Comparison of ENCODE assay signal across 8 mouse cellular contexts in the genomic region with DNA sequence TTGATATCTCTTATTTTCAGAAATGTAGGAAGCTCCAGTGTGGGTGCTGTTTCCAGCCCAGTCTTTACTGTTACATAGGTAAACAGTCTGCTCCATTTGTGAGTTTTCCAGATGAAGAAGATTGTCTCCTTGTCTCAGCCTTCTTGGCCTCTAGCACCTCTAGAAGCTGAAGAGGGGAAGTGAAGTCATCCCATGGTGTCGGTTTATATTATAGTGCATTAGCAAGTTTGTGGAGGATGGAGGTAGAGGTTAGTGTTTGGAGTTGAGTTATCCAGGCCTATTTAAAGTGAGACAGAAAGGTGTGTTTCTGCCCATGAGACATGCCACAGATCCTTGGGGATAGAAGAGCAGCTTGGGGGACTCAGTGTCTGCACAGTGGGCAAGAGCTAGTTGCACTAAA. TPM values are rescaled to one million over a fixed set of nuclear protein-coding genes. Genes with fewer than 3 reads are reported as not detected.
DNase-seq lines count a peak whose midpoint lies in the region; ATAC-seq and TF ChIP-seq lines count a peak whose summit lies in the region.

No protein-coding gene starts in this region.

- H3K36me3 ChIP-seq in heart, embryonic 12.5 days, result peaks cover 14% of the 10 kb centered on the region
- peaks cover 39% of the 10 kb centered on the region for H3K36me3 ChIP-seq in ES-Bruce4 (ENCODE audit: control insufficient read depth, insufficient read depth, low read length, poor library complexity, severe bottlenecking)
- no peaks in the 10 kb centered on the region for H3K36me3 ChIP-seq in hindbrain, embryonic 11.5 days (ENCODE audit: control insufficient read depth, insufficient read depth, low read length)
- peaks cover 32% of the 10 kb centered on the region for H3K36me3 ChIP-seq in midbrain, embryonic 10.5 days

- 9% methylated on average over 1 of the region's 1 CpGs for WGBS in heart, embryonic 12.5 days
- 24% methylated on average over 1 of the region's 1 CpGs for WGBS in hindbrain, embryonic 11.5 days
- WGBS in midbrain, embryonic 10.5 days, result 39% methylated on average over 1 of the region's 1 CpGs

- ATAC-seq in heart, embryonic 12.5 days (ENCODE audit: insufficient number of reproducible peaks, low FRiP score), result no peak
- no peak for ATAC-seq in hindbrain, embryonic 11.5 days (ENCODE audit: low FRiP score)

- H3K4me1 ChIP-seq in heart, embryonic 12.5 days (replicated peaks), result peaks cover 17% of the 10 kb centered on the region
- H3K4me1 ChIP-seq in ES-Bruce4 (ENCODE audit: control insufficient read depth, insufficient read depth, low read length), result no peaks in the 10 kb centered on the region
- H3K4me1 ChIP-seq in hindbrain, embryonic 11.5 days (replicated peaks; ENCODE audit: control insufficient read depth, insufficient read depth, low read length), result no peaks in the 10 kb centered on the region; the same call in 1 of the 2 replicates
- peaks cover 30% of the 10 kb centered on the region for H3K4me1 ChIP-seq in midbrain, embryonic 10.5 days

- H3K27ac ChIP-seq in heart, embryonic 12.5 days (ENCODE audit: poor library complexity, severe bottlenecking), result peak overlapping the region; percentile 84
- no peak overlapping the region for H3K27ac ChIP-seq in ES-Bruce4 (ENCODE audit: insufficient read depth, low read length)
- H3K27ac ChIP-seq in hindbrain, embryonic 11.5 days (ENCODE audit: low read depth, low read length), result no peak overlapping the region
- no peak overlapping the region for H3K27ac ChIP-seq in midbrain, embryonic 10.5 days (replicated peaks)

- TF ChIP-seq EP300 in ES-Bruce4 (IDR thresholded peaks at IDR 0.05; ENCODE audit: insufficient read depth, low read depth, low read length), result no peak

- H3K9me3 ChIP-seq in heart, embryonic 12.5 days (replicated peaks), result no peaks in the 10 kb centered on the region
- H3K9me3 ChIP-seq in ES-Bruce4 (replicated peaks; ENCODE audit: control insufficient read depth, insufficient read depth, low read length, poor library complexity, severe bottlenecking), result no peaks in the 10 kb centered on the region
- no peaks in the 10 kb centered on the region for H3K9me3 ChIP-seq in hindbrain, embryonic 11.5 days (ENCODE audit: control insufficient read depth, low read length)
- H3K9me3 ChIP-seq in midbrain, embryonic 10.5 days (replicated peaks), result no peaks in the 10 kb centered on the region

- no peaks in the 10 kb centered on the region for H3K27me3 ChIP-seq in heart, embryonic 12.5 days (replicated peaks)
- H3K27me3 ChIP-seq in ES-Bruce4 (ENCODE audit: control insufficient read depth, insufficient read depth, low read length, poor library complexity, severe bottlenecking), result no peaks in the 10 kb centered on the region
- H3K27me3 ChIP-seq in hindbrain, embryonic 11.5 days (ENCODE audit: control insufficient read depth, insufficient read depth, low read length), result no peaks in the 10 kb centered on the region
- no peaks in the 10 kb centered on the region for H3K27me3 ChIP-seq in midbrain, embryonic 10.5 days (ENCODE audit: low read depth, poor library complexity, severe bottlenecking)

- H3K4me3 ChIP-seq in heart, embryonic 12.5 days, result peak overlapping the region; percentile 98
- peak overlapping the region; percentile 58 for H3K4me3 ChIP-seq in ES-Bruce4 (ENCODE audit: low read depth, low read length)
- peak overlapping the region; percentile 91 for H3K4me3 ChIP-seq in hindbrain, embryonic 11.5 days (ENCODE audit: low read depth, low read length)
- H3K4me3 ChIP-seq in midbrain, embryonic 10.5 days, result peak overlapping the region; percentile 96

- no peak for TF ChIP-seq CTCF in ES-Bruce4 (IDR thresholded peaks at IDR 0.05; ENCODE audit: low read depth, low read length)

- peak overlapping the region; percentile 72 for H3K9ac ChIP-seq in heart, embryonic 12.5 days
- H3K9ac ChIP-seq in ES-Bruce4 (ENCODE audit: low read depth, poor library complexity, severe bottlenecking), result peak overlapping the region; percentile 89
- H3K9ac ChIP-seq in hindbrain, embryonic 11.5 days (ENCODE audit: low read depth, low read length), result no peak overlapping the region

- DNase-seq in heart, adult 8-10 months (ENCODE audit: low spot score), result no peak
- no peak for DNase-seq in hindbrain, embryonic 11.5 days (ENCODE audit: low spot score)
- no peak for DNase-seq in midbrain, embryonic 10.5 days (ENCODE audit: low spot score)
- no peak for DNase-seq in urinary bladder, adult 18-20 months (ENCODE audit: low spot score in 2 of 2)
- no peak for DNase-seq in frontal cortex, adult 2 months (ENCODE audit: extremely low spot score in 1 of 2, low spot score in 1 of 2)
- DNase-seq in cerebellum, adult 11 months, result no peak

- peak overlapping the region; percentile 72 for H3K4me2 ChIP-seq in heart, embryonic 12.5 days
- peak overlapping the region; percentile 74 for H3K4me2 ChIP-seq in hindbrain, embryonic 11.5 days (replicated peaks; ENCODE audit: low read depth, low read length)

- no peak for TF ChIP-seq POLR2A in ES-Bruce4 (IDR thresholded peaks at IDR 0.05; ENCODE audit: insufficient read depth, low read length)

RNA-seq across cellular contexts. Expression of a gene that starts 1.7 kb away (rescaled TPM):
- 29.2 and 30.0 TPM in 2 replicates for polyA plus RNA-seq in heart, embryonic 12.5 days (2016; fragmentation: Nextera tagmentation; extraction: Ambion mirVana)
- 10 to 100 TPM; 44.8 to 53.7 (median 46.0) TPM for total RNA-seq in heart, adult 8-10 months (2022)
- polyA plus RNA-seq in ES-Bruce4 (2011; ENCODE audit: insufficient read depth, insufficient read length, low read depth, missing spikeins), result 141 and 161 TPM in 2 replicates
- polyA plus RNA-seq in hindbrain, embryonic 11.5 days (2014; fragmentation: Nextera tagmentation; extraction: Ambion mirVana), result 22.8 and 24.3 TPM in 2 replicates
- 15.3 and 15.4 TPM in 2 replicates for polyA plus RNA-seq in midbrain, embryonic 10.5 days (2016; fragmentation: Nextera tagmentation; extraction: Ambion mirVana)
- 26.4 and 28.6 TPM in 2 replicates for polyA plus RNA-seq in frontal cortex, adult 2 months (2012; rRNA removed)
